Mouse (Mus musculus) spleen, adult 18-20 months (tissue): ENCODE measurements at regions not wholly inside any gene's neighbourhood (a gene's known extent, or its start where the extent isn't known, plus 50 kb on each side); places are given as distances from the start of the nearest gene placed in this dataset.

Source experiments
- DNase-seq, 2 experiments: peaks; one replicate each; pipeline ENCODE4 v3.0.0; 2022; ENCODE audit warnings: mixed read lengths in 2 of 2

DNA sequence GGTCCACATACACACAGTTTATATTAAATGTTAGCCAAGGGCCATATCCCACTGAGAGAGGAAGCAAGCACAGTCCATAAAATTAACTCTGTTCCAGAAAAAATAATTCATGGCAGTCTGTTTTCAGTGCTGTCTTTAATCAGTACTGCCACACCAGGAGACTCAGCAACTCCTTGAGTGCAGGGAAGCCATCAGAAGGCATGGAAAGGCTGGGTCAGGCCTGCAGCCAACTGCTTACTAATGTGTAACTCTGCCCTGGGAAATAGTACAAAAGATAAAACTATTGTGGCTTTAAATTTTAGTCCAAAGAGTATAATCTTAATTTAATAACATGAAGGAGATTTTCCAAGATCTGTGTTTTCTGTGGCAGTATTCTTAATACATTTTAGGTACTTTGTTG is 298.1 kb upstream of the Marcks start:
- no peak for DNase-seq

DNA sequence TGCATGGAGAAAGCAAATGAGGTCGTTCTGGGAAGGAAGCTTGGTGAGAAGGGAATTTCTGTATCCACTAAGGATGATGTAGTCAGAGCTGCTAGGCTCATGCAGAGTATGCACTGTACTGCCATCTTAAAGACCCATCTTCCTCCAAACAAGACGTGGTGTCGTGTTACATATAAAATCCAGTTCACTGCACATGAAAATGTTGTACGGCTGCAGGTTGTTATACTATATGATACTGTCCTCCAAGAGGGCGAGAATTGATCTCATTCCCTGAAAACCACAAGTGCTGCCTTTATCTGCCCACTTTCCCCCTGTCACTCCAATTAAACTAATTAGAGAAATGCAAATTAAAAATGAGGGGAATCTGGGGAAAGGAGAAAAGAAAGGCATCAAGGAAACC is 295.5 kb upstream of the Marcks start:
- DNase-seq, result no peak

DNA sequence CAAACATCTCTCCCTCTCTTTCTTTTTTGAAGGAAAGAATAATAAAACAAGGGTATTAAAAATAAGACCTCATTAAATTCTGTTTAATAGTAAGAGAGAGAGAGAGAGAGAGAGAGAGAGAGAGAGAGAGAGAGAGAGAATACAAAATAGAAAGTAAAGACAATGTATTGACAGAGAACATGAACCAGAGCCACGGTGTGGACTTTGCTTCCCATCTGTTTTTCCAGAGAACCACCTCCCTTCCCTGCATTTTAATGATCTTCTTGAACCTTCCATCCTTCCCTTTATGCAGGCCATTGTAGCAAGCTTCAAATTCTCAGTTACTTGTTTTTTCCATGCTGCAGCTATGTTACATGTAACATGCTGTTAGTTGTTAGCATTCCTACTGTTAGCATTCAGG is 284.3 kb upstream of the Marcks start:
- DNase-seq, result no peak

DNA sequence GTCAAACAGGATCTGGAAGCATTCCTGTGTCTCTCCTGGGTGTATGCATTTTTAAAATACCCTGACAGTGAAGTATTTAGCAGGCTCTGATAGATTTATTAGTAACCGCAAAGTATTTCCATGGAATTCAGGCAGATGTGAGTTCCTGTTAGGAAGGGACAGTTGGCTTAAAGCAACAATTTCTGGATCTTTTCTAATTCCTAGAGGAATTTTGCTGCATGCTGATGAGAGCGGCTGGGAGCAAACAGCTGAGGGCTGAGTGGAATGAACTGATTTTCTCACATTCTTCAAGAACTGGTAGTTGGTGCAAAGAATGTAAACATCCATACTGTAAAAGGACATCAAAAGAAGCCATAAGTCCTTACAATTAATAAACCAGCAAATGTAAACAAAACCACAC is 283.9 kb upstream of the Marcks start:
- DNase-seq, result no peak

DNA sequence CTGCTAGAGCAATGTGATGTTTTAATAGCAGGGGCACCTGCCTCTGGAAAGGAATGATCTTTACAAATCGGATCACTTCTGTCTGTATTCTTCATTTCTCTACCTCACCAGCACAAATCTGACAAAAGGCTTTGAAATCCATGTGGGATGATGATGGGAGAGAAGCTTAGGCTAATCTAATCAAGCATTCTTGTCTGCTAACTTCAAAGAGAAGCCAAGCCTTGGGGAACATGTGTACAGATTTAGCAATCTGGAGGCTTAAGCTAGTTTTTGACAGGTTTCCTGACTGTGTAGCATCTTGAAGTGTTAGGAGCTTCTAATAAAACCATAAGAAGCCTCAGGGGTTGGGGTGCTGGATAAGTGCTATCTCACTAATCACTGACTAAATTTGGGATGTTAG is 277.6 kb upstream of the Marcks start:
- DNase-seq, result no peak

DNA sequence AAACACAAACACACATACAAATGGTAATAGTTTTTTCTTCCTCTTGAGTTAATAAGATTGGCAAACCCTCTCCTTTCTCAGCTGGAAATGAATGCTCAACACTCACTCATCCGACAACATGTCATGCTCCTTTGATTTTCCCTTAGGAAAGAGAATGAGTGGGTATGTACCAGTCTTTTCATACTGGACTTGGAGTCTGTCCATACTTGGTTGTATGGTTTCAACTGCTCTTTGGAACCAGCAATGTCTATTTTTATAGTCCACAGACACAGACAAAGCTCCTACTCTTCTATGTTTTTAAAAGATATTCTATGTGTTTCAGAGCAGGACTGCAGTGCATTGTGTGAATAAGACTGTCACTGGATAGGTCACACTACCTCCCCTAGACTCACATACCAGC is 273.7 kb upstream of the Marcks start:
- DNase-seq, result no peak

DNA sequence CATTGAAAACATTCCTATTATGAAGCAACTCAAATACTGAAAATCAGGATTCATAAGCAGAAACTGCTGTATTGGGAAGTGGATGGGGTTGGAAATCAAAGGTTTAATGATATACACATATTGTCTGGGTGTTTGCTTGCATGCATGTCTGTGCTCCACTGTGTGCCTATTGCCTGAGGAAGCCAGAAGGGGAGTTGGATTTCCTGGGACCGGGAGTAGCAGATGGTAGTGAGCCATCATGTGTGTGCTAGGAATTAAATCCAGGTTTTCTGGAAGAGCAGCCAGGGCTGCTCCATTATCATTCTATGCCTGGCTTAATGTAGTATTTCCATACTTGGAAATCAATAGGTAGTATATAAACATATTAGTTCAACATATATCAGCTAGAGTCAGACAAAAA is 271.0 kb upstream of the Marcks start:
- DNase-seq, result no peak

DNA sequence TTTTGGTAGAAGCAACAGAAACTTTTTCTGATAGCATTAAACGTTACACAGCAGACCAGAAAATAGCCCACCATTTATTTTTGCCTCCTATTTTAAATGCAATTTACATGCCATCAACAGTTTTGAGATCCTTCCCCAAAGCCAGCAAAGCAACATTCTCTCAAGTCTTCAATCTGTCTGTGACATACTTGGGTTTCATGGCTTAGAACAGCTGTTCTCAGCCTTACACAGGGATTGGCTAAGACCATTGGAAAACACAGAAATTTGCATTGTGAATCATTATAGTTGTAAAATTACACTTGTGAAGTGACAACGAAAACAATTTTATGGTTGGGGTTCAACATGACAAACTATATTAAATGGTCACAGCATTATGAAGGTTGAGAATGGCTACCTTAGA is 268.8 kb upstream of the Marcks start:
- no peak for DNase-seq

DNA sequence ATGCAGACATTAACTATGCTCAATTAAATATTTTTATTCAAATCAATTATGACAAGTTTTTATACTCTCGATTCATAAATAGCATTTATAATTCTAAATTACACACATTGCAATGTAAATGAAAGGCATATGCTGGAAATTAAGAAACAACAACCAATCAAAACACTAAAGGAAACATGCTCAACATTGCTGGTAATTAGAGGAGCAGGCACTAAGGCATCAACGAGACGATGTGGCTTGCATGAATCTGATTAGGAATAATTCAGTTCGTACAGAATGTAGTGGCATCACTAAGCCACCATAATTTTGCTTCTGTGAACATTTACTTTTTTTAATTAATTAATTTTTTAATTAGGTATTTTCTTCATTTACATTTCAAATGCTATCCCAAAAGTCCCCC is 266.2 kb upstream of the Marcks start:
- DNase-seq, result no peak

DNA sequence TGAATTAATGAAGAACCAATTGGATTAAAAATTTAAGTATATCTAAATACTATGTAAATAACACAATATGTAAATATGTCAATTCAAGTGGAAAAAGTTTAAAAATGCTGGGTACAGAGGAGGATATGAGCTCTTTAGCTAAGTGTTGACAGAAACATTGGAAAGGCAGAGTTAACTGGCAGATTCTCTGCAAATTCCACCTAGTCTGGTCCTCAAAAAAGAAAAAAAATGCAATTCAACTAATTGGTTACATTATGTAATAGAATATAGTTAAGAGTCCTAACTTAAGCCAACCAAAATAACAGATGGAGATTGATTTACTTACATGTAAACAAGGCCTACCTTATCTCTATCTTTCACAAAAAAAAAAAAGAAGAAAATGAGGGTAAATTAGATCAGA is 265.7 kb upstream of the Marcks start:
- DNase-seq, result no peak

DNA sequence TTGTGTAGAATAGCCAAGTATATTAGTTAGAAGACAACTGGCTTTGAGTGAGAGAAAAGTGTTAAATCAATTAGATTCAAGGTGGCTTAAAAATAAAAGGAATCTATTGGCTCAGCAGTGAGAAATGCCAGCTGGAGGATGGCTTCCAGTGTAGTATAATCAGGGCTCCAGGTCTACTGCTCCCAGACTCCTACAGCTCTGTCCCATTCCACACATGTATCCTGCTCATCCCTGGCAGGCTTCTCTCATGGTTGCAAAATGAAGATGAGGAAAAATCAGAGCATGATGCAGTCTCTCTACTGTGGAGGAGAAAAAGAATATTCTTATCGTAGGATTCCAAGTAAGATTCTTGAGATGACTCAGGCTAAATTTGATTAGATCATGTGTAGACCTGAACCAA is 263.7 kb upstream of the Marcks start:
- DNase-seq, result no peak

DNA sequence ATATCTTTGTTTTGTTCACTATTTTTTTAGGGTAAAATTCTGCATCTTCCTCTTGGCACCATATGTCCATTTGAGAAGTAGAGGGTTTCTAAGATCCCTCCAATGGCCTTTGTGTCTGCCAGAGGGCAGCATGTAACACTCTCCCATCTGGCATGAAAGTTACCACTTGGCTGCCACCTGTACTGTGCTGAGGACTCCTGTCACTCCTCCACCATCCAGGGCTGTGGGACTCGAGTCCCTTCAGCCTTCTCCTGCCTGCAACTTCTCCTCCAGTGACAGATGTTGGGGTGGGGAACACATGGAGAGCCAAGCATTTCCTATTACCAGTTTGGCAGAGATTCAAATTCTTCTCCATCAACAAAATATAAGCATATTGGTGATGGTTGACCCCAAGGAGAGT is 262.3 kb upstream of the Marcks start:
- DNase-seq, result no peak

DNA sequence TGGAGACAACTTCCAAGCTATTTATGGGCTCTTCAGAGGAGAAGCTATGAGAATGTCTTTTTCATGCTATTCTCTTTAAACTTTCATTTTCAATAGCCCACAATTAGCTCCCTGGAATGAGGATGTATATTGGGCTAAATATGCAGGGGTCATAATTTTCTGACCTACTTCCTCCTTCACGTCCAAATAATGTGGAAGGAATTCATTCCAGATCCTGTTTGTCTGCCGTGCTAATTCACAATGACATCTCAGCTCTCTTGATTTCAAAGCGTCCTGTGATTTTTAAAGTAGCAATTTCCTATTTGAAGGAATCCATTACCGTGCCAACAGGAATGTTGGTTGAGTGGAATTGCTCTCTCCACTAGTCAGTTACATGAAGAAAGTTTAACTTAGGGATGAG is 261.7 kb upstream of the Marcks start:
- no peak for DNase-seq

DNA sequence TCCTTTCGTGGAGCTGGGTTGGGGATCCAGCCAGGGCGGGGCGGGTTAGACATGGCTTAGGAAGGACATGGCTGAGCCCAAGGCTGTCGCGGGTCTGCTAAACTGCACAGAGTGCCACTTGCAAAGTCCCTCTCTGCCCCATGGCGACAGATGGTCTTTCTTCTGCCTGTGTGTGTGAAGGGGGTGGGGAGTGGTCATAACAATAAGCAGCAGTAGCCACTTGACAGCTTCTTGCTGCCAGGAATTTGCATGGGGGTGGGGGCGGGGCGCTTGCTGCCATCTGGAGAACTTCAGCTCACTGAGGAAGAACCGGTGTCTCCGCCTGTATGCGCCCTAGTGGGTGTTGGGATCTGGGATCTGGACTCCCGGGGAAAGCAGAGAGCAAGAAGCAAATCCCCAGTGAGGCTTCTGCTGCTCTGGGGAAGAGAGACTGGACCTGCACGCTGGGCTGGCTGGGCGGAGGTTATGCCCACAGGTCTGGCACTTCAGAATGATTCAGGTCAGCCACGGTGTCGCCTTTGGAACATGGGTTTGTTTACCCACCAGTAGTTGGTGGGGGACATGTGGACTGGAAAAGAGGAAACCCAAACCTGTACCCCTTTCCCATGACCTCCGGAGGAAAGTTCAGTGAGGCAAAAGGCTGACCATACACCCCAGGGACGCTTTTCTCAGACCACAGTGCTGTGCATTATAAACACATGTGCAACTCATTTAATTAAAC is 258.7 kb upstream of the Marcks start:
- DNase-seq, result peak; percentile 7 to 16

DNA sequence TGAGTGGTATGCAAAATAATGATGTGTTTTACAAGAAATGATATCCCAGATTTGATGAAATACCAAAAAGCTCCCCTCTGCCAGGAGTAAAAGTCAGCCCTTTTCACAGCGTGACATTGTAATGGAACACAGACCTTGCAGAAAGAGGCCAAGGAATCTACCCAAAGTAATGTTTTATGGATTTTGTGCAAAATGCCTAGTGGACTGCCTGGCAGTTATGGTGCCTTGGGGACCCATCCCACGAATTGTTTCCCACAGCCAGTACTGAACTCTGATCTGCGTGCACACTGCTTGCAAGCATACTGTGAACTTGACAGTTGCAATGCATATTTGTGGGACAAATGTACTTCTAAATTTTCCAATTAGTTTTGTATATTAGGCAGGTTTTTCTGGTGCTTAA is 251.3 kb upstream of the Marcks start:
- no peak for DNase-seq

DNA sequence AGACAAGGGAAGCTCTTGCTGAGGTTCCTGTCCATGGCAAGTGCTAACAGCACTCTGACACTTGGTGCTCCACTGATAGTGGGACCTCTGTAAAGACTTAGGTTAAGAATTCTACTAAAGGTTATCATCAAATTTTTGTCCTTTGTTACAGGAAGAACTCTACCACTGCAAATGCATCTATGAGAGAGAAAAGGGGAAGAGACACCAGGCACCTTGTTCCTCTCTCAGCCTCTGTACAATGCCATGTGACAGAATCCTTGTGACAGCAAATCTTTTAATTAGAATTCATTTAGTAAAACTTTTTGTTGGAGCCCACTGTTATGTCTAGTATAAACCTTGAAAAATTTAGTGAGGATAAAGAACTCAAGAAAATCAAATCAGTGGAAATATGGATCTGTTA is 247.5 kb upstream of the Marcks start:
- no peak for DNase-seq

DNA sequence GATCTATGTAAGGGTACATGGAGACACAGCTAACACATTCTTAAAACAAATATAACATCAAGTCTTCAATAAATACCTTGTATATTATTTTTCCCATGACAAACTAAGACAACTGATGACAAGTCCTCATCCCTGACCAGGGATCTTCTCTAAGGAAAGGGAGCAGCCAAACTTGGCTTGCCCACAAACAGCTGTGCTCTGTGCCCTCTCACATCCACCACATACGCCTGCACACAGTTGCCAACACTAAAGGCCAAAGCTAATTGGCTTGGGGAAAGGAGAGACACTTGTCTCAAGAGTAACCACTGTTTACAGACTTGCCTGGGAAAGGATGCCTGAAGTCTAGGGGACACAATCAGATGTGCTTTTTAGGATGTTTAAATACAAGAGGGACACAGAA is 241.3 kb upstream of the Marcks start:
- DNase-seq, result no peak

DNA sequence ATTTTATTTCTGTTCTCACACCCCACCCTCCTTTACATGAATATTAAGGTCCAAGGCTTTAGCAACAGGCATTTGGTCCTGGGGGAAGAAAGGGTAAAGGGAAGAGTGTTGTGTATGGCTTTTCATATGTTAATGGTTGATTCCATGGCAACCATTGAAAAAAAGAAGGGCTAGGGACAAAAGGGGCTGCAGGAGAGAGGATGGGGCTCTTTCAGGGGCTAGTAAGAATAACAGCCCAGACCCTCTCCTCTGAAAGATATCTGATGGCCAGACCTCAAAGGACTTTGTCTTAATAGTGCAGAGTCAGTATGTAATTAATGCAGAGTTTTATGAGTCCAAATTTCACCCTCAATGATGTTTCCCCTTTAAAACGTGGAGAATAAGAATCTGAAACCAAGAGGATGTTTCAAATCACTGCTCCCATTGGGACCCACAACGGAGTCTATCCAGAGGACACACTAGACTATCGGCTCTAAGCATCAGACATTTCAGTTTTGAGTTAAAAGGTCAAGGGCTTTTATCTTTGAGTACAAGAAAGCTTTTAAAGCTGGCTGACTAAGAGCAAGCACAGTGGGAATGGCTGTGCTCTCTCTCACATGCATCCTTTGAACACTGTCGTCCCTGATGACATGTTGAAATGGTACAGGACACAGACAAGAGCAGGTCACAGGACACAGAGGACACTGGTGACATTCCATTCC is 239.4 kb upstream of the Marcks start:
- no peak for DNase-seq

DNA sequence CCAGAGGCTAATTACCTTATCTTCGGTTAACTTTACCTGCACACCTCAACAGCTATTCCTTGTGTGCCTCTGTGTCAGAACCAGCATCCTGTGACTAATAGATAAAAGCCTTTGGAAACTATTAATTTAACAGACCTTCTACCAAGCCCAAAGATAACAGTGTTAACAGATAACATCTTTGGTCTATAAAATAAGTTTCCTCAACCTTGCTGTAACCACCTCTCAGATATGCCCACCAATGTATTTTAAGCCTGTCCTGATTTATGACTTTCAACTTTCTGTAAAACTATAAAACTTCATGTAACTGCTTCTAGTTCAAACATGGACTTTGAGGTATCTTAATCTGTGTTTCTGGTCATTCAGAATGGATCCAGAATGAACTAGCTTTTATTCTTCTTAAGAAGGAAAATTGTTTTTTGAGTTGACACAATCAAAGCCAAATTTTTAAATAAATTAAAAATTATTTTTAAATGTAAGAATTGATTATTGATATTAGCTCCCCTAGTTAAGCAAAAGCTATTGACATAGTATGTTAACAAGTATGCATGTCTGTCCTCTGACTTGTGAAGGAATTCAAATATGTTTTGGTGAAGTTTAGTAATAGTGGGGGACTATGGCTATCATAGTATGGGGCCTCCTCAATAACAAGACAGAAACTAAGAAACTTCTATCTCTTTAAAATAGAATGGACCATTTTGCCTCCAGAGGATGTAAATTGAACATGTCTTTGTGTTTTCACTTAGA is 238.7 kb upstream of the Marcks start:
- no peak for DNase-seq

DNA sequence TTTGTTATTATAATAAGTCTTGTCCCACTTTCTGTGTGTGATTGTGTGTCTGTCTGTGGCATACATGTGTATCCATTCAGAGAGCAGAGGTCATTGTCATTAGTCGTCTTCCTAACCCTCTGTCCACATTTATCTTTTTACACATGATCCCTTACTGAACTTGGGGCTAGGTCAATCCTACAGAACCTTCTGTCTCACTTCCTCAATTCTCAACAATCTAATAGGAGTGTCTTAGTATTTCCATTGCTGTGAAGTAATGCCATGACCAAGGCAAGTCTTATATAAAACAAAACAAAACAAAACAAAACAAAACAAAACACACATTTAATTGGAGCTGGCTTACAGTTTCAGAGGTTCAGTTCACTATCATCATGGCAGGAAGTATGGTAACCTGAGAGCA is 237.5 kb upstream of the Marcks start:
- no peak for DNase-seq

DNA sequence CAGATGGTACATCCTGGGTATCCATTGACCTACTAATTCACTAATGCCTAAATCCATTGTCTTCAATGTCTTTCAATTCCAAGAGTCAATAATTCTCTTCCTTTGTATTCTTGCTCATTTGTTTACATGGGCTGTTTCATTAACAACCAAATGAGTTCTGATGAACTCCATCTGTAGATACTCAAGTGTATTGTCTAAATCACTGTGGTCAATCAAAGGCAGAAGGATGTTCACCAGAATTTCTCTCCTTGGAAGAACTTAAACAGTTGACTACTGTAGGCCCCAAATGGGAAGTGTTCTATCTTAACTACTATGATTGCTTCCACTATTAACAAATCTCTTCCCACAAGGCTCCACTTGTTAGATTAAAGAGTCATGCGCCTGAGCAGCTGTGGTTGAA is 236.9 kb upstream of the Marcks start:
- no peak for DNase-seq

DNA sequence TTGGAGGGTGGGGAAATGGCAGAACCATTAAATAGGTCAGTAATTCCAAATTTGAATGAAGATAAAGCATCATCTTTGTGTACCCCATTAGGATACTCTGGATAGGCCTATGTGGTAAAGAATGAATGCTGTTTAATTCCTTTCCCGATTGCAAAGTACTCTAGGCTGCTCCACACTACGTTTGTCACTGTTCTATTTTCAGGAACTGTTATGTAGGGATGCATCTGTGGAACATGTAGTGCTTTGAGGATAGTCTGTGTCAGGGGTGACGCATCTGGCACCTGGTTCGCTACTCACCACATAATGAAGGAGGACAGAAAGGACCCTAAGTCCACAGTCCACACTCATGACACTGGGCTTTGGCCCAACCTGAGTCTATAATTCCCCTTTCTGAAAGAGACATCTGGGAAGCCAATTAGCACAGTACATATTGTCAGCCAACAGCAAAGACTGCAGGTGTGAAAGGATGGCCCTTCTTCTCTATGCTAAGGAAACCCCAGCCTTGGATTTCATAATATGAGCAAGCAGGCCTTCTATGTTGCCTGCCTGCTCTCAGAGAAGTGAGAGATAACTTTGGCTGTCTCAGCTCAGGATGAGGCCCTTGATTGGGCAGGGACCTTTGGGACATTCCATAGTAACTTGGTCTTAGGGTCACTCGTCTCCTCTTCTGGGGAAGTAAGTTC is 230.4 kb upstream of the Marcks start:
- no peak for DNase-seq

DNA sequence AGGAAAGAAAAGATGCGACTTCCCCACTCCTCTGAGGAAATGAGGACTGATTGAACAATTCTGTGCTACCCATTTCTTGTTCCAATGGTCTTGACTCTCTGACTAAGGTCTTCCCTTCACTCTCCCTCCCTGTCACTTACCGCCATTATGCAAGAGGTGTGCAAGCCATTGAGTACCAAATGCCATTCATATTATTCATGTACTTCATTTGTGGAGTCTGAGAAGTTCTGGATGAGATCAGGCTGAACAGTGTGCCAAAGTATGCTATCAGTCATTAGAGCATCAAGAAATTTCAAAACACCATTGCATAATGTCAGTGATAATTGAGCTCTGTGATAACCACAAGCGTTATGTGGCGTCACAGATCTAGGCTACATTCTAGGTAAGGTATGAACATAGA is 229.1 kb upstream of the Marcks start:
- no peak for DNase-seq

DNA sequence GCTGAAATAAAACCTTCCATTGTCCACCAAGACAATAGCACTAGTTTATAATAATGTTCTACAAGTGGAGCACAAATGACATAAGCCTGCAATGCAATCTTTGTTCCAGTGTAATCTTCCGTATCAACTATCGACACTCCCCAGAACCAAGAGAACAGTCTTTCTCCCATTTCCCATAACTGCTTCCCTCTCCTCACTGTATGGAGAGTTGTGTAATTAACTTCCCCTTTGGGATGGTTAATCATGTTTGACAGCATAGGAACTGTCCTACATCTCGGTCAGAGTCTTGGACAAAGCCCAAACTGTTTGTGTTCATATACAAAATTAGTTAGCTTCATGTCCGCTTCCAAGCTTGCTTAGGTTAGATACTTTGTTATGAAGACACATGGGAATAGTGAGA is 225.8 kb upstream of the Marcks start:
- no peak for DNase-seq
